Mouse (Mus musculus) brain, adult 2 months (tissue): ENCODE results near the gene Rp2.

ENCODE experiments used
- DNase-seq: peaks from one replicate; pipeline ENCODE4 v3.0.0; 2011; ENCODE audit warnings: low read depth, low spot score

Gene Rp2

GRCm38 (mm10) chrX:20364391-20365365 is at the start of gene Rp2:
Rp2 (plus strand) TSS chrX:20364481.
- peak; percentile 96 for DNase-seq

- DNase-seq: peak; percentile 77
These were observed 31.5 kb upstream of the Rp2 start for GRCm38 (mm10) chrX:20332756-20333155.

GRCm38 (mm10) chrX:20335722-20336121 is 28.6 kb upstream of the Rp2 start:
- DNase-seq: peak; percentile 48

- no peak for DNase-seq
These were observed 19.3 kb upstream of the Rp2 start for GRCm38 (mm10) chrX:20344980-20345379.

GRCm38 (mm10) chrX:20346355-20346754 is 17.9 kb upstream of the Rp2 start:
- DNase-seq: no peak

- peak; percentile 8 for DNase-seq
These were observed 14.0 kb upstream of the Rp2 start for GRCm38 (mm10) chrX:20350241-20350640.

- DNase-seq: peak; percentile 6
These were observed 9.0 kb upstream of the Rp2 start for GRCm38 (mm10) chrX:20355283-20355682.

GRCm38 (mm10) chrX:20356309-20356708 is 8.0 kb upstream of the Rp2 start:
- peak; percentile 20 for DNase-seq

- peak; percentile 10 for DNase-seq
These were observed 1.8 kb downstream of the Rp2 start for GRCm38 (mm10) chrX:20366036-20366435.

- DNase-seq: no peak
These were observed 15.2 kb downstream of the Rp2 start for GRCm38 (mm10) chrX:20379347-20380014.

- no peak for DNase-seq
These were observed 18.0 kb downstream of the Rp2 start for GRCm38 (mm10) chrX:20382260-20382659.

- DNase-seq: no peak
These were observed 22.7 kb downstream of the Rp2 start for GRCm38 (mm10) chrX:20387006-20387405.

GRCm38 (mm10) chrX:20391964-20392363 is 27.7 kb downstream of the Rp2 start:
- peak; percentile 3 for DNase-seq

GRCm38 (mm10) chrX:20392942-20393341 is 28.7 kb downstream of the Rp2 start:
- no peak for DNase-seq

GRCm38 (mm10) chrX:20404068-20404467 is 39.8 kb downstream of the Rp2 start:
- DNase-seq: peak; percentile 21

- DNase-seq: no peak
These were observed 42.6 kb downstream of the Rp2 start for GRCm38 (mm10) chrX:20406909-20407308.

GRCm38 (mm10) chrX:20407676-20408075 is 43.4 kb downstream of the Rp2 start:
- no peak for DNase-seq

GRCm38 (mm10) chrX:20411382-20411781 is 47.1 kb downstream of the Rp2 start:
- DNase-seq: no peak

- DNase-seq: no peak
These were observed 47.9 kb downstream of the Rp2 start for GRCm38 (mm10) chrX:20412221-20412620.

- peak; percentile 69 for DNase-seq
These were observed 50.8 kb downstream of the Rp2 start for GRCm38 (mm10) chrX:20414885-20415622.

GRCm38 (mm10) chrX:20418461-20418860 is 54.2 kb downstream of the Rp2 start:
- DNase-seq: peak; percentile 36

- DNase-seq: no peak
These were observed 55.3 kb downstream of the Rp2 start for GRCm38 (mm10) chrX:20419536-20419935.
